Mouse (Mus musculus) ES-Bruce4 (cell line): ENCODE measurements around the gene Glis2.

Experiments
- EP300 ChIP-seq: IDR thresholded peaks from 2 replicates; pipeline ENCODE4 v1.6.1; 2011; ENCODE audit warnings: low read depth, low read length; ENCODE audit not compliant: insufficient read depth
- POLR2A ChIP-seq: IDR thresholded peaks from one replicate; pipeline ENCODE4 v1.8.1; 2011; ENCODE audit warnings: low read length; ENCODE audit not compliant: insufficient read depth

DNA sequence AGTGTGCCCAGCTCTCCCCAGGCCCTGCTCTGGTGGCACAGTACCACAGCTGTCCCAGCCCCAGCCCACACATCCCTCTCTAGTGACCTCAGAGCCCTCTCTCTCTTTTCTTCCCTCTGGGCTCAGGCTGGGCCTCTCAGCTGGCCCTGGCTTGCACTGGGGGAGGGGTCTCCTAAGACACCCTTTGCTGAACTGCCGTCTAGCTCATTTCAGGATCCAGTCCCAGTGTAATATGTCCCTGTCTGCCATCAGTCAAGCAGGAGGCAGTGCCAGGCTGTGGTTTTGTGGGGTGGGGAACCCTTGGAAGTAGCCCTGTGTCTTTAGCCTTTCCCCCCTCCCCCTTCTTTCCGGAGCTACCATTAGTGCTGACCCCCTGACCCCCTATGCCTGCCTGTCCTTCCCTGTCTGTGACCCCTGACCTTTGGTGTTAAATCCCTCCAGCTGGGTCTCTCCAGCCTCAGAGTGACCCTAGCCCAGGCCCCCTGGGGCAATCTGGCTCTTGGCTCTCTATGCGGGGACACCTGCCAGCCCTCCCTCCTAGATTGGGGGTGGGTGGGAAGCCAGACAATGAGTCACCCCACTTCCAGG is 1.7 kb downstream of the Glis2 start:
- TF ChIP-seq POLR2A: no peak
- 0 out of 2 replicates have a peak, but pooled peaks have one; percentile 10 for TF ChIP-seq EP300
